Mouse (Mus musculus) spleen, adult 2 months (tissue): ENCODE measurements at regions not wholly inside any gene's neighbourhood (a gene's known extent, or its start where the extent isn't known, plus 50 kb on each side); places are given as distances from the start of the nearest gene placed in this dataset.

Source experiments
- CTCF ChIP-seq: fragments of 200-500 bp; IDR thresholded peaks from 2 replicates; pipeline ENCODE4 v1.5.1; 2011; ENCODE audit warnings: mild to moderate bottlenecking, inconsistent platforms; ENCODE audit not compliant: insufficient read depth, insufficient read length, insufficient replicate concordance; ENCODE audit errors: extremely low read depth
- POLR2A ChIP-seq: fragments of 200-500 bp; IDR thresholded peaks from 2 replicates; pipeline ENCODE4 v1.6.1; 2011; ENCODE audit warnings: low read depth, low read length, inconsistent platforms

GRCm38 (mm10) chr7:73262526-73262925 lies 112.8 kb upstream of the Rgma start:
- TF ChIP-seq CTCF (no peak), POLR2A (no peak)
